Mouse (Mus musculus) kidney, adult 8-10 months (tissue): Measurements from ENCODE around the gene Serpinc1.
"Not testable (repeated sequence)": the region's sequence is repeated elsewhere in the genome, so short reads cannot be mapped to it uniquely, and the experiment has no call there.

Experiments used
- DNase-seq, 2 experiments: peaks; one replicate each; pipeline ENCODE4 v3.0.0; 2022

Gene Serpinc1

GRCm38 (mm10) chr1:160978071-160978735 lies at the start of gene Serpinc1:
Serpinc1 (plus strand) TSS chr1:160978585.
- DNase-seq = no peak

- no peak for DNase-seq
Observed at GRCm38 (mm10) chr1:160931320-160931719, 47.1 kb upstream of the Serpinc1 start.

- peak; percentile 12 to 13 for DNase-seq
Observed at GRCm38 (mm10) chr1:160933896-160934482, 44.4 kb upstream of the Serpinc1 start.

GRCm38 (mm10) chr1:160935551-160935950 lies 42.8 kb upstream of the Serpinc1 start:
- DNase-seq = no peak

GRCm38 (mm10) chr1:160963199-160963598 lies 15.2 kb upstream of the Serpinc1 start:
- no peak for DNase-seq

- peak in 1 of 2 experiments; percentile 8 for DNase-seq
Observed at GRCm38 (mm10) chr1:160967268-160967667, 11.1 kb upstream of the Serpinc1 start.

- no peak for DNase-seq
Observed at GRCm38 (mm10) chr1:160968643-160969042, 9.7 kb upstream of the Serpinc1 start.

GRCm38 (mm10) chr1:160980021-160980420 lies 1.6 kb downstream of the Serpinc1 start:
- DNase-seq = no peak

- DNase-seq = peak; percentile 40 to 42
Observed at GRCm38 (mm10) chr1:160980537-160981234, 2.3 kb downstream of the Serpinc1 start.

GRCm38 (mm10) chr1:160981337-160981736 lies 3.0 kb downstream of the Serpinc1 start:
- no peak for DNase-seq

GRCm38 (mm10) chr1:160982887-160983286 lies 4.5 kb downstream of the Serpinc1 start:
- DNase-seq = no peak

GRCm38 (mm10) chr1:160984731-160985130 lies 6.3 kb downstream of the Serpinc1 start:
- DNase-seq = not testable (repeated sequence)

GRCm38 (mm10) chr1:160985477-160985876 lies 7.1 kb downstream of the Serpinc1 start:
- no peak for DNase-seq

- DNase-seq = peak; percentile 17 to 37
Observed at GRCm38 (mm10) chr1:160986881-160987635, 8.7 kb downstream of the Serpinc1 start.

- no peak for DNase-seq
Observed at GRCm38 (mm10) chr1:160989395-160989794, 11.0 kb downstream of the Serpinc1 start.

- no peak for DNase-seq
Observed at GRCm38 (mm10) chr1:160993851-160994250, 15.5 kb downstream of the Serpinc1 start.

- DNase-seq = no peak
Observed at GRCm38 (mm10) chr1:161004942-161005341, 26.6 kb downstream of the Serpinc1 start.

- DNase-seq = no peak
Observed at GRCm38 (mm10) chr1:161005526-161005925, 27.1 kb downstream of the Serpinc1 start.

- DNase-seq = no peak
Observed at GRCm38 (mm10) chr1:161006471-161006870, 28.1 kb downstream of the Serpinc1 start.

GRCm38 (mm10) chr1:161008038-161008437 lies 29.7 kb downstream of the Serpinc1 start:
- DNase-seq = no peak

GRCm38 (mm10) chr1:161010436-161010835 lies 32.1 kb downstream of the Serpinc1 start:
- no peak for DNase-seq

GRCm38 (mm10) chr1:161016378-161016777 lies 38.0 kb downstream of the Serpinc1 start:
- DNase-seq = no peak

- DNase-seq = no peak
Observed at GRCm38 (mm10) chr1:161020051-161020450, 41.7 kb downstream of the Serpinc1 start.
